Mouse (Mus musculus): ENCODE results near the gene Mbd3. TPM values are rescaled to one million over a fixed set of nuclear protein-coding genes. Genes with fewer than 3 reads are reported as not detected.

Gene Mbd3
- polyA plus RNA-seq, 1 experiment from 2014 or later: 216 TPM

DNA sequence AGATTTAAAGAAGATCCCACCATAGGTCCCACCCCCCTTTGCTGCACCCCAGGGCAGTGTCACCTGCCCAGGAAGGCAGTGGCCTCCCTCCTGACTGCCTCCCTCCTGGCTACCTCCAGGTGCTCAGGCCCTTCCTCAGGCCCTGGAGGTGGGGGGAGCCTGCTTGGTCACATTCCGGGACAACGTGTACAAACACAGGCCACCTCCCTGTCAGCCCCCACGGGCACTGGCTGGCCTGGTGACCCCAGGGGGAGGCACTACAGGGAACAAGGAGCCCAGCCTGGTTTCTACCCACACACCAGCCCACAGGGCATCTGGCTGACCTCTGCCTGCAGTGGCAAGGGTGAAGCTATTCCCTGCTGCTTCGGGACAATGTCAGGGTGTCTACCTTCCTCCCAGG, 38.6 kb upstream of the Mbd3 start:
- DNase-seq (ENCODE audit: low spot score): no peak
- H3K4me1 ChIP-seq (ENCODE audit: control insufficient read depth, insufficient read depth, low read length): no peaks in the 10 kb centered on the region
- H3K4me2 ChIP-seq (ENCODE audit: low read length): no peak overlapping the region
- 81% methylated on average over 4 of the region's 4 CpGs for WGBS
- ATAC-seq: no peak
- no peak overlapping the region for H3K27ac ChIP-seq (ENCODE audit: low read depth, low read length)
- H3K36me3 ChIP-seq (ENCODE audit: control insufficient read depth, insufficient read depth, low read length): no peaks in the 10 kb centered on the region
- no peak overlapping the region for H3K4me3 ChIP-seq (ENCODE audit: low read depth, low read length)
- H3K9ac ChIP-seq (ENCODE audit: low read length): no peak overlapping the region
- no peaks in the 10 kb centered on the region for H3K9me3 ChIP-seq (replicated peaks; ENCODE audit: control insufficient read depth, low read length)
- no peaks in the 10 kb centered on the region; the same call in 1 of the 2 replicates for H3K27me3 ChIP-seq (replicated peaks; ENCODE audit: control insufficient read depth, insufficient read depth, low read length)

DNA sequence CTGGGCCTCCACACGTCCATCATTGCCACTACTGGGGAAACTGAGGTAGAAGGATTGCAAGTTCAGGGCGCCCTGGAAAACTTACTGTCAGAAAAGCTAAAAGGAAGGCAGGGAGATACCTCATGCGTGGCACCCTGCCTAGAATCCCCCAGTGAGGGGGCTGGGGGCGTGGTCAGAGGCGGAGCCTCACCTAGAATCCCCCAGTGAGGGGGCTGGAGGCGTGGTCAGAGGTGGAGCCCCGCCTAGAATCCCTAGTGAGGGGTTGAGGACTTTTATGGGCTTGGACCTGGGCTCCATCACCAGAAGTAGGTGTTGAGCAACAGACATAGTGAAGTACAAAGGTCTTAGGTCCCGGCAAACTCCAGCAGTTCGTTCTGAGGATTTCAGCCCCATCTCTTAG, 36.9 kb upstream of the Mbd3 start:
- Histone ChIP-seq H3K9ac (ENCODE audit: low read length) (no peak overlapping the region), H3K4me3 (ENCODE audit: low read depth, low read length) (no peak overlapping the region), H3K4me1 (ENCODE audit: control insufficient read depth, insufficient read depth, low read length) (peaks cover 5% of the 10 kb centered on the region; the same call in 1 of the 2 replicates), H3K36me3 (ENCODE audit: control insufficient read depth, insufficient read depth, low read length) (no peaks in the 10 kb centered on the region; the same call in 1 of the 2 replicates), H3K27me3 (replicated peaks; ENCODE audit: control insufficient read depth, insufficient read depth, low read length) (no peaks in the 10 kb centered on the region; the same call in 1 of the 2 replicates), H3K27ac (ENCODE audit: low read depth, low read length) (no peak overlapping the region), H3K4me2 (ENCODE audit: low read length) (no peak overlapping the region), H3K9me3 (replicated peaks; ENCODE audit: control insufficient read depth, low read length) (no peaks in the 10 kb centered on the region)
- WGBS: 11% methylated on average over 9 of the region's 9 CpGs
- no peak for ATAC-seq
- peak; percentile 46 for DNase-seq (ENCODE audit: low spot score)

- WGBS: 31% methylated on average over 7 of the region's 7 CpGs
- no peak overlapping the region for H3K27ac ChIP-seq (ENCODE audit: low read depth, low read length)
Measured at GRCm38 (mm10) chr10:80435764-80436163, 36.4 kb upstream of the Mbd3 start.

DNA sequence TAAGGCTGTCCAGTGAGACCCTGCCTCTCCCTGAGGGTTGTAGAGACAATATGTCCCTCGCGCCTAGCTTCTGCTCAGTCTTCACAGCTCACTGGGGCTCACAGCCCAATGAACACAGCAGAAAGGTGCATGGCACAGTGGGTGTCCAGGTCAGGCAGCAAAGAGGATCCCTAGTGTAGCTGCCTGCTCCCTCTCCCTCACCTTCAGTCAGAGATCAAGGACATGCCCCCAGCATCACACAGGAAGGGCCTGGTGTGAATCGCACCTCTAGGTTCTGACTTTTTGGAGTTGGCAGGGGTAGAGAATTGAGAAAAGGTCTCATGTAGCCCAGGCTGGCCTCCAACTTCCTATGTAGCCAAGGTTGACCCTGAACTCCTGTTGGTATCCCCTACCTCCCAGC, 35.5 kb upstream of the Mbd3 start:
- WGBS: 82% methylated on average over 3 of the region's 3 CpGs
- Histone ChIP-seq H3K27ac (ENCODE audit: low read depth, low read length) (no peak overlapping the region), H3K4me2 (ENCODE audit: low read length) (no peak overlapping the region)

More at GRCm38 (mm10) chr10:80435764-80436163, 36.4 kb upstream of the Mbd3 start:
- H3K36me3 ChIP-seq (ENCODE audit: control insufficient read depth, insufficient read depth, low read length): peaks cover 5% of the 10 kb centered on the region; the same call in 1 of the 2 replicates
- peaks cover 5% of the 10 kb centered on the region; the same call in 1 of the 2 replicates for H3K4me1 ChIP-seq (ENCODE audit: control insufficient read depth, insufficient read depth, low read length)
- ATAC-seq (no peak), DNase-seq (ENCODE audit: low spot score) (no peak)
- no peak overlapping the region for H3K9ac ChIP-seq (ENCODE audit: low read length)
- no peaks in the 10 kb centered on the region for H3K9me3 ChIP-seq (replicated peaks; ENCODE audit: control insufficient read depth, low read length)
- H3K27me3 ChIP-seq (replicated peaks; ENCODE audit: control insufficient read depth, insufficient read depth, low read length): no peaks in the 10 kb centered on the region; the same call in 1 of the 2 replicates
- H3K4me3 ChIP-seq (ENCODE audit: low read depth, low read length): no peak overlapping the region
- H3K4me2 ChIP-seq (ENCODE audit: low read length): no peak overlapping the region

DNA sequence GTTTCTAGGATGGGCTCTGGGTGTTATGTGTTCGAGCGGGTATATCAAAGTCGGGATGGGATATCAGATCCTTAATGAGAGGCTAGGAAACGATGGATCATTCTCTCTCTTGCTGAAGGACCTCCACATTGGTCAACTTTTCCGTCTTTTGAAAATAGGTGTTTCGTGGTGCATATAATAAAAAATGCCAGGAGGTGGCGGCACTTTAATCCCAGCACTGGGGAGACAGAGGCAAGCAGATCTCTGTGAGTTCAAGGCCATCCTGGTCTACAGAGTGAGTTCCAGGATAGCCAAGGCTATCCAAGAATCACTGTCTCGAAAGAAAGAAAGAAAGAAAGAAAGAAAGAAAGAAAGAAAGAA, 34.9 kb upstream of the Mbd3 start:
- Histone ChIP-seq H3K9me3 (replicated peaks; ENCODE audit: control insufficient read depth, low read length) (no peaks in the 10 kb centered on the region), H3K36me3 (ENCODE audit: control insufficient read depth, insufficient read depth, low read length) (peaks cover 20% of the 10 kb centered on the region), H3K27me3 (replicated peaks; ENCODE audit: control insufficient read depth, insufficient read depth, low read length) (no peaks in the 10 kb centered on the region; the same call in 1 of the 2 replicates), H3K4me2 (ENCODE audit: low read length) (no peak overlapping the region), H3K4me3 (ENCODE audit: low read depth, low read length) (no peak overlapping the region; the same call in 1 of the 2 replicates), H3K9ac (ENCODE audit: low read length) (no peak overlapping the region), H3K4me1 (ENCODE audit: control insufficient read depth, insufficient read depth, low read length) (peaks cover 5% of the 10 kb centered on the region; the same call in 1 of the 2 replicates), H3K27ac (ENCODE audit: low read depth, low read length) (no peak overlapping the region)
- DNase-seq (ENCODE audit: low spot score): no peak
- no peak; the same call in 1 of the 2 replicates for ATAC-seq
- WGBS: 13% methylated on average over 8 of the region's 8 CpGs

More for the DNA sequence above, 35.5 kb upstream of the Mbd3 start:
- peaks cover 14% of the 10 kb centered on the region for H3K36me3 ChIP-seq (ENCODE audit: control insufficient read depth, insufficient read depth, low read length)
- ATAC-seq: no peak
- no peaks in the 10 kb centered on the region for H3K9me3 ChIP-seq (replicated peaks; ENCODE audit: control insufficient read depth, low read length)
- no peak for DNase-seq (ENCODE audit: low spot score)
- no peak overlapping the region for H3K4me3 ChIP-seq (ENCODE audit: low read depth, low read length)
- peaks cover 5% of the 10 kb centered on the region; the same call in 1 of the 2 replicates for H3K4me1 ChIP-seq (ENCODE audit: control insufficient read depth, insufficient read depth, low read length)
- H3K9ac ChIP-seq (ENCODE audit: low read length): no peak overlapping the region
- no peaks in the 10 kb centered on the region; the same call in 1 of the 2 replicates for H3K27me3 ChIP-seq (replicated peaks; ENCODE audit: control insufficient read depth, insufficient read depth, low read length)

GRCm38 (mm10) chr10:80433513-80434232, 34.3 kb upstream of the Mbd3 start, which contains the start of gene Tcf3:
Gene Tcf3, minus strand, starts transcription at chr10:80433647.
- H3K4me2 ChIP-seq (ENCODE audit: low read length): peak within 1 kb of the TSS; percentile 64
- ATAC-seq (peak; percentile 95), DNase-seq (ENCODE audit: low spot score) (peak; percentile 99)
- no peaks in the 10 kb centered on the region for H3K9me3 ChIP-seq (replicated peaks; ENCODE audit: control insufficient read depth, low read length)
- peak within 1 kb of the TSS; percentile 96 for H3K9ac ChIP-seq (ENCODE audit: low read length)
- peaks cover 25% of the 10 kb centered on the region for H3K36me3 ChIP-seq (ENCODE audit: control insufficient read depth, insufficient read depth, low read length)
- H3K27ac ChIP-seq (ENCODE audit: low read depth, low read length): peak within 1 kb of the TSS; percentile 91
- peak within 1 kb of the TSS; percentile 84 for H3K4me3 ChIP-seq (ENCODE audit: low read depth, low read length)
- peaks cover 5% of the 10 kb centered on the region; the same call in 1 of the 2 replicates for H3K4me1 ChIP-seq (ENCODE audit: control insufficient read depth, insufficient read depth, low read length)
- H3K27me3 ChIP-seq (replicated peaks; ENCODE audit: control insufficient read depth, insufficient read depth, low read length): no peaks in the 10 kb centered on the region; the same call in 1 of the 2 replicates
- under 1% methylated on average over 52 of the region's 61 CpGs for WGBS

- Histone ChIP-seq H3K4me1 (ENCODE audit: control insufficient read depth, insufficient read depth, low read length) (peaks cover 5% of the 10 kb centered on the region; the same call in 1 of the 2 replicates), H3K4me2 (ENCODE audit: low read length) (peak overlapping the region; percentile 64), H3K27ac (ENCODE audit: low read depth, low read length) (peak overlapping the region; percentile 91), H3K36me3 (ENCODE audit: control insufficient read depth, insufficient read depth, low read length) (peaks cover 32% of the 10 kb centered on the region), H3K9ac (ENCODE audit: low read length) (peak overlapping the region; percentile 96), H3K9me3 (replicated peaks; ENCODE audit: control insufficient read depth, low read length) (no peaks in the 10 kb centered on the region), H3K4me3 (ENCODE audit: low read depth, low read length) (peak overlapping the region; percentile 84), H3K27me3 (replicated peaks; ENCODE audit: control insufficient read depth, insufficient read depth, low read length) (no peaks in the 10 kb centered on the region; the same call in 1 of the 2 replicates)
- DNase-seq (ENCODE audit: low spot score) (peak; percentile 65), ATAC-seq (peak; percentile 35)
- under 1% methylated on average over 50 of the region's 60 CpGs for WGBS
Measured at GRCm38 (mm10) chr10:80432936-80433512, 33.7 kb upstream of the Mbd3 start.

DNA sequence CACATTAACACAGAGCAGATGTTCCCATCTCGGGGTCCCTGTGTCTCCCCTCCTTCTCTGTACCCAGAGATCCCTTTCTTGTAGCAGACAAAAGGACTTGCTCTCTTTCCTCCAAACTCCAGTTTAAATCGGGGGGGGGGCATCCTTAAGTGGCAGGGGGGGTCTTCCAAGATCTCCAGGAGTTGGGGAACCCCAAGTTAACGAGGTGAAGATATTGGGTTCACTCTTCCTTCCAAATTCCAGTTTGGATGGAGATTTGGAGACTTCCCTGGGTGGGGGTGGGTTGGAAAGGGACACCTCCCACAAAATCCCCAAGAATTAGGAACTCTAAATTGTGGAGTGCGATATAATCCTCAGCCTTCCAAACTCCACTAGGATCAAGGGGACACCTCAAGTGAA, 33.0 kb upstream of the Mbd3 start:
- Histone ChIP-seq H3K4me3 (ENCODE audit: low read depth, low read length) (peak overlapping the region; percentile 84), H3K4me1 (ENCODE audit: control insufficient read depth, insufficient read depth, low read length) (peaks cover 5% of the 10 kb centered on the region; the same call in 1 of the 2 replicates), H3K9me3 (replicated peaks; ENCODE audit: control insufficient read depth, low read length) (no peaks in the 10 kb centered on the region), H3K27me3 (replicated peaks; ENCODE audit: control insufficient read depth, insufficient read depth, low read length) (no peaks in the 10 kb centered on the region), H3K36me3 (ENCODE audit: control insufficient read depth, insufficient read depth, low read length) (peaks cover 38% of the 10 kb centered on the region), H3K27ac (ENCODE audit: low read depth, low read length) (peak overlapping the region; percentile 91), H3K4me2 (ENCODE audit: low read length) (peak overlapping the region; percentile 64), H3K9ac (ENCODE audit: low read length) (peak overlapping the region; percentile 96)
- DNase-seq (ENCODE audit: low spot score) (no peak), ATAC-seq (no peak)
- 6% methylated on average over 4 of the region's 4 CpGs for WGBS

All from forebrain, embryonic 14.5 days (tissue).